Mouse (Mus musculus): ENCODE results near the gene Psmd9.

Gene Psmd9

GRCm38 (mm10) chr5:123294653-123295052 is 125.4 kb downstream of the Psmd9 start:
- intact Hi-C loops (cut with DNase I), result no loop called here

GRCm38 (mm10) chr5:123296224-123296806 is 127.1 kb downstream of the Psmd9 start:
- intact Hi-C loops (cut with DNase I), result no loop called here

GRCm38 (mm10) chr5:123296972-123297754 is 128.0 kb downstream of the Psmd9 start:
- intact Hi-C loops (cut with DNase I), result no loop called here

GRCm38 (mm10) chr5:123297830-123298229 is 128.6 kb downstream of the Psmd9 start:
- intact Hi-C loops (cut with DNase I), result no loop called here

- intact Hi-C loops (cut with DNase I), result no loop called here
Observed at GRCm38 (mm10) chr5:123298526-123298925, 129.3 kb downstream of the Psmd9 start.
